Mouse (Mus musculus) spleen, postnatal 36 days (tissue): ENCODE measurements at regions not wholly inside any gene's neighbourhood (a gene's known extent, or its start where the extent isn't known, plus 50 kb on each side); places are given as distances from the start of the nearest gene placed in this dataset.

ENCODE experiments used
- DNase-seq, 2 experiments: peaks; one replicate each; pipeline ENCODE4 v3.0.0; 2022; ENCODE audit warnings: low spot score in 2 of 2, mixed read lengths in 1 of 2

DNA sequence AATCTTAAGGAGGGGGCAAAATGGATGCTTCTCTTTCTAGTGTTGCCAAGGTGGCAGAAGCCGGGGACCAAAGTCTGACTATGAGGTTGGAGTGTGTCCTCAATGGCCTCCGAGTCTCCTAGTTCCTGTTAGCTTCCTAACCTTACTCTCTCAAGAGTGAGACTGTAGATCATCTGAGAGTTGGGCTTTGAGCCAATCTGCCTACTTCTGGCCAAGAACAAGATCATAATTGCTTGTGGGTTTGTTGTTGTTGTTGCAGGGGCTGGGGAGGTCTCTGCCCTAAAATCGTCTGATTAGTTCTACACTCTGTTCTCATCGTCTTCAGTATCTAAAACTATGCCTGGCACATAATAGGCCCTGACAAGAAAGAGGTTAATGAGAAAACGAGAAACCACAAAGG, 110.8 kb upstream of the Syt6 start:
- no peak for DNase-seq

DNA sequence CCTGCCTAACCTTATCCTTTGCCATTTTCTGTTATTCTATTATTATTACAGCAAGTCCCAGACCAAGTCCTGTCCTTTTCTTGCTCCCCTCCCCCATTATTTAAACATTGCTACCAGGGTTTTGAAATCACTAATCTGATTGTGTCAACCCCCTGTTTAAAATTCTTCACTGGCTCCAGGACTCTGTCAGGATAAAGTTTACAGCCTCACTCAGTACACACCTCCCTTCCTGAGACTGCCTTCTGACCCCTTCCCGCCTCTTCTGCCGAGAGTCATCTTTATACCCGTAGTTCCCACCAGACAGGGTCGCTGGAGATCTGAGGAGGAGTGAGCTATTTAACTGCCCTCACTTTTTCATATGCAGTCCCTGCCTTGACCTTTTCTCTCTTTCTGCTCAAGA, 110.3 kb upstream of the Syt6 start:
- DNase-seq: no peak

DNA sequence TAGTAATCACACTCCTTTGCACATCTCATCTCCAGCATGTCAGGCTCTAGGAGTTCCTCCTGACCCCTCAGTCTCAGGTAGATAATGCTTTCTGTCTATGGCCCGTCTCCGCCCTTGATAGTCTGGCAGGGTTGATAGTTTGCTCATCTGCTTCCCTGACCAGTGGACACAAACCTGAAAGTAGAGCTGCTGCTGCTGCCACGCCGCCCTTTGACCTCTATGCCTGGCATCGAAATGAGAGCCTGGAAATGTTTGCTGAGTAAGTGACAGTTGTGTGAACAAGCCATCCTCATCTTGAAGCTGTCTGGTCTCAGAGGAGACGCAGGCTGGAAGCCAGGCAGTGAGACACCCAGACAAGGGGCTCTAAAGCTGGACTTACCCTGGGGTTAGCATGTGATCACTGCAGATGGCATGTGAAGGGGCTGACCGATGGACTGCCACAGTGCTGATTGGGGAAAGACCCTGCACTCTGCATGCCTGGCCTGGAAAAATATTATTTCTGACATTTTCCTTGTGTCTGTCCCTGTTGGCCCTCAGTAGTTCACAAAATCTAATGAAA, 109.8 kb upstream of the Syt6 start:
- no peak for DNase-seq

DNA sequence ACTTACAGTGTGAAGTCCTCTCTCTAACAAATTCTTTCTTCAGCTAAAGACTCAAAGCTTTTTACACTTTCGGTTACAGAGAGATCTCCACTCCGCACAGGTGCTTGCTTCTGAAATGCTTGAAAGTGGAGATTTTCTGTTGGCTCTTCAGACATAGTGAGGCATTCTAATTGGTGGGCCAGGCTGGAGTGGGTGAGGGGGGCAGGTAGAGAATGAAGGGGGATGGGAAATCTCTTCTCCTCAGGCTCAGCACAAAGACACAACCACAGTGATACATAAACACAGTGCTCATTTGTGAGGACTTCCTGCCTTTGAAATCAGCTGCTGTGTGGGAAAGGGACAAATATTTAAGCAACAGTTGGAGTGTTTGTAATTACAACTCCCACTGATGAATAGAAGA, 109.1 kb upstream of the Syt6 start:
- no peak for DNase-seq

DNA sequence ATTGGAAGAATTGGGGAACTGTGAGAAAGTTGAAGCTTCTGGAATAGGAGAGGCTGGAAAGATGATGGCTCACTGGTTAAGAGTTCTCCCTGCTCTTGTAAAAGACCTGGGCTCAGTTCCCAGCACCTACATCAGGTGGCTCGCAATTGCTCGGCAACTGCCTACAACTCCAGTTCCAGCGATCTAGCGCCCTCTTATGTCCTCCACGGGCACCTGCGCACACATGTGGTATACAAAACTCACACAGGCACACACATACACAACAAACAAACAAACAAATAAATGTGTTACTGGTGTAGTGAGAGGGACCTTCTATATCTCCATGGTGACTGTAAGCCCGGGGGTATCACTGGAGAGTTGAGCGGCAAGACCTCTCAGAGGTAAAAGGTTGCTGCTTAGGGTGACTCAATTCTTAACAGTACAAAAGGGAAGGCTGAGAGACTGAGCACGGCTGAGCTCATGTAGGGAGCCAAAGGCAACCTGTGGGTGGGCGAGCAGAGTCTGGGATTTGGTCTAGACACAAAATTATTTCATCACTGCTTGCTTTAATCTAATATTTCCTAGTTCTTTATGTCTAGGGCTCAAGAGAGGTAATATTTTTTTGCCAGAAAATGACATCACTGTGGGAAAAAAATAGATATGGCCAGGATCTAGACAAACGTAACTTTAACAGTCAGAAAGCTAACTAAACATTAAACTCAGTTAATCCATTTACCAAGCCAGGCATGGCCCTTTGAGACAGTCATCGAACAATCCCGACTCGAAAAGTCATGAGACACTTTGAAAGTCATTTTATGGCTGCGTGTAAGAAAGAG, 104.2 kb upstream of the Syt6 start:
- no peak for DNase-seq

DNA sequence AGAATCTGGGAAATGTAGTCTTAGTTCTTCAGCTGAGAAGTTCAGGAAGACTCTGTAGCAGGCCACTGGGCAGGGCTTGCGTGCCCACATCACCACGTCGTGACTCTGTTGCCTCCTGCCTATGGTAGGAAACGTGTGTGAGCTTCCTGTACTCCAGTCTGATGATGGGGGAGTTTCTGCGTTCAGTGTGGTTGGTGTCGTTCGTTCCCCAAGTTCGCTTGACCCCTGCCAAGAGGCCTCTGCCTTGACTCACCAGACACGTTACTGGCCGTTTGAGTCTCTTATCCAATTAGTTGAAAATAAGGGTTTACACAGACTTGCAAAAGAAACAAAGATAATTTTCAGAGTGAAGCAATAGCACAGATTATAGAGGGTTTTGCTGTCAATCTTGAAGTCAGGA, 102.4 kb upstream of the Syt6 start:
- no peak for DNase-seq

DNA sequence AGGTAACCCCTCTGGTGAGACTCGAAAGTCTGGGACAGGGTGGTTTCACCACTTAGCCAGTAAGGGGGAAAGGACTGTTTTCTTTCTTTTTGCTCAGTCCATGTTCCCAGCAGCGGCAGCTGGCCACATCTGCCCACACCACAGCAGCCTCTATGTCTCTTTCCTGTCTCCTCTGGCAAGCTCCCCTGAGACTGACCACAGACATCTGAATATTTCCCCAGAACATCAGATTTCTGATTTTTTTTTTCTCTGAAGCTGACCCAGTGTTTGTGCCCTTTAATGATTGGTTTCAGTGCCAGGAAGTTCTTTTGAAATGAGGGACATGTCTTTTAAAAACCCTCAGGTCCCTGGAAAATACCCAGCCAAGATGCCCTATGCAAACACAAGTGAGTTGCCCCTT, 101.7 kb upstream of the Syt6 start:
- DNase-seq: no peak

DNA sequence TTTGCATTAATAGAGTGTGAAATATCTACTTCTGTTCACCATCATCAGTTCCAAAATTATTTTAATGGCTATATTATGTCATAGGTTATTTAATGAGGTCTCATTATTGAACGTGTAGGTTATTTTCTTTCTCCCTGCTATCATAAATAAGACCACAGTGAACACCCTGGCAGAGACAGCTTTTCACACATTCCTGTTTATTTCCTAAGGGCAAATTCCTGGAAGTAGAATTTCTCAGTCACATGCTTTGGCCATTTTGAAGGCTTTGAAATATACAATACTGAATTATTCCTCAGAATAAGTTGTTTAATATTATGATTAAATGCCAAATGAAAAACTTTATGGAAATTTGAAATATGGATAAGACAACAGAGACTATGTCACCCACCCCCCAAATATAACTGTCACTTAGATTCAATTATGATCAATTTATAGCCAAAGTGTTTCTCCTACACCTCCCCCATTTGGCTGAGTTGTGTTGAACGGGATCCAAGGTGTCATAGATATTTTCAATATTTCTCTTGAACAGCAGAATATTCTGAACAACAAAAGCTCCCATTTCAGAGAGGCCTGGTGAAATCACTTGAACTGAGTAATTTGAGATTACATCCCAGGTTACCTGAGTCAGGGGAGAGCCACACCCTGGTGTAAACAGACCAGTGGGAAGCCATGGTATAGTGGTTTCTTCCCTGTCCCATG, 95.0 kb upstream of the Syt6 start:
- no peak for DNase-seq

DNA sequence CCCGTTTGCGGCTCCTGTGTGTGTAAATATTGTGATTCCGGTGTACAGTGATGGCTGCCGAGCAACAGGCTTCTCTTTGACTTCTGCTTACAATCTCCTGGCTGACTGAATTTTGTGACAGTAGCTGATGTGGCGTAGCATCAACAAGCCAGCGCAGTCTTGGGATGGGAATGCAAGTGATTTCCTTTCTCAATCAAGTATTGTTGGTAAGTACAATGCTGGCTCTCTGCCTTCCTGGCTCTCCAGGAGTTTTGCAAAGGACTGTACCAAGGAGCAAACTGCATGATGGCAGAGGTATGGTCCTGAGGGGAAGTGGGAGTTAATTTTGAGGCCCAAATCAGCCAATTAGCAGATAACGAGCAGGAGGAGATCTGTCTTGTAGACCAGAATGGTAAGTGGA, 94.4 kb upstream of the Syt6 start:
- no peak for DNase-seq

DNA sequence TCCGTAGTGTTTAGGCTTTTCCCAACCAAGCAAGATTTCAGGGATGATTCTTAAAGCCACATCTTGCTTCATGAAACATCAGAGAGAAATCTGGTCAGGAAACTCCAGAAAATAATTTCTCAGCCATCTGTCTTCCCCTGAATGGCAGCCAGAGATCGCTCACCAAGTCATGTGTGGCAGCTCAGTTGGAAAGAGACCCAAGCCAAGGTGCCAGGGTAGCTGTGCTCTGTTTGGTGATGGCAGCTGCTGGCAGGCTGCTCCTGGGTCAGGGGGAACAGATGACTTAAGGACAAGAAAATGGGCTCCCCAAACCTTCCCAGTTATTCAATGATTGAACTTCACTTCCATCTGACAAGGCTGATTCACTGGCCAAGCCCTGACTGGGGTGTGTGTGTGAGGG, 91.7 kb upstream of the Syt6 start:
- no peak for DNase-seq

DNA sequence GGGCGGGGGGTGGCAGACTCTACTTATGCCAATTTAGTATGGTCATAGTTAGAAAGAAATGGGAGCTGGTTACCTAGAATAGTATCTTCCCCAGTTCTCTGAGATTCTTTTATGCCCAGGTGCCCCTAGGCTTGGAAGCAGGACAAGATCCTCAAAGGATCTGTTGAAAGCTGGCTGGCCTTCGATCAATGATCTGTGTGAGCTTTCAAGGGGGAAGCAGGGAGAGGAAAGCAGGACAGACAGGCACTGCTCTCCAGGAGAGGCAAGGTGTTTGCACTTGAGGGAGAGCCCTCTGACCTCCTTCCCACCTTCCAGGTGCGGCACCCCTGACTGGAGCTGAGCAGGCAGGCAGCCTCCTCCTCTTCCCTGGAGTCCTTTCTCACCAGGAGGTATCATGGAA, 91.3 kb upstream of the Syt6 start:
- no peak for DNase-seq

DNA sequence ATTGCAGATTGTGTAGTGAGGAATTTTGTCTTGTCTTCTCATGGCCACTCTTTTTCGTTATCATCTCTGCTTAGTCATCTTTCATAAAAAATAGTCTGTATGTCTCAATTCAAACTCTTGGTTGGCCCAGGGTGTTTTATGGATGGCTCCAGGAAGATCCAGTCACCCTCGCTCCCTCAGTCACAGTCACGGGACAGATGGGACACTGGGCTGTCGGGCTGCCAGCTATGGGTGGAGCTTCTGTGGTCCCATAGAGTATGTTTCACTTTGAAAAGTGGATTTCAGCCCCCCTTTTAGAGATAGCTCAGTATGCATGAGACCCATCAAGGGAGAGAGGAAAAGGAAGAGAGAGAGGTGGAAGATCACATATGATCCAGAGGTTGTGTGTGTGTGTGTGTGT, 85.2 kb upstream of the Syt6 start:
- DNase-seq: no peak

DNA sequence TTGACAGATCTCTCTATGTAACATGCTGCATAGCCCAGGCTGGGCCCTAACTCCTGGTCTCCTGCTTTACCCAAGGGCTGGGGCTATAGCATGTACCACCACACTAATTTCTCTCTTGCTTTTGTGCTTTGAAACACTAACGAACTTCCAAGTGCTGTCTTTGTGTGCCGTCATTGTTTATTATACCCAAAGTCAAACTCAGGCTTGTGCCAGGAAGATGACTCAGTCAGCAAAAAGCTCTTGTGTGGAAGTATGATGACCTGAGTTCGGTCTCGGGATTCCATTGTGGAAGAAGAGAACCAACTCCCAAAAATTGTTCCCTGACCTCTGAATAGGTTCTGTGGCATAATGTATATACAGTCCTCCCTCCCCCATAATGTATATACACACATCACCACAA, 84.1 kb upstream of the Syt6 start:
- no peak for DNase-seq

DNA sequence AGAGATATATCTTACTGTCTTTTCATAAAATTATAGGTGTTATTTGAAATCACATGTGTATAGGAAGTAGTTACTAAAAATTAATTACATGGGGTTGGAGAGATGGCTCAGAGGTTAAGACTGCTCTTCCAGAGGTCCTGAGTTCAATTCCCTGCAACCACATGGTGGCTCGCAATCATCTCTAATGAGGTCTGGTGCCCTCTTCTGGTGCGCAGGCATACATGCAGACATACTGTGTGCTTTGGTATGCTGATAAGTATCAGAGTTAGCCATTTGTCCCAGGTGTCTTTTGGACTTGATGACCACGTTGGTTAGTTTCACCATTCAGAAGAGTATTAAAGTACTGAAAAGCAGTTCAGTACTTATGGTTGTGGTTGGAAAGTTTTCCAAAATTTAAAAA, 82.8 kb upstream of the Syt6 start:
- DNase-seq: no peak

DNA sequence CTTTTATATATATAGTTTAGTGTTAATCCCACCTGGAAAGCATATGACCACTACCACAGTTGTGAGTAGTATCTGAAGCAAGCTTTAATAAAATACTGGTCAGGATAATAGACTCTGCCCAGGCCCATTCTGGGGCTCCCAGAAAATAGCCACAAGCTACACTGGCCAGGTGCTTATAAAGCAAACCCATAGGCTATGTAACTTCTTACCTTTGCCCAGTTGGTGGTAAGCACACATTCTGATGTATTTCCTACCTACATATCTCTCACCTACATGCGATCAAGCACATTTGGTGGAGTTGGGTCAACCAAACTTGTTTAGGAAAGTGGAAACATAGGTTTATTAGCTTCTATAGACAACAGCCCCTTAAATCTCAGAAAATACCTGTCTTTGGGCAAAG, 81.4 kb upstream of the Syt6 start:
- DNase-seq: no peak

DNA sequence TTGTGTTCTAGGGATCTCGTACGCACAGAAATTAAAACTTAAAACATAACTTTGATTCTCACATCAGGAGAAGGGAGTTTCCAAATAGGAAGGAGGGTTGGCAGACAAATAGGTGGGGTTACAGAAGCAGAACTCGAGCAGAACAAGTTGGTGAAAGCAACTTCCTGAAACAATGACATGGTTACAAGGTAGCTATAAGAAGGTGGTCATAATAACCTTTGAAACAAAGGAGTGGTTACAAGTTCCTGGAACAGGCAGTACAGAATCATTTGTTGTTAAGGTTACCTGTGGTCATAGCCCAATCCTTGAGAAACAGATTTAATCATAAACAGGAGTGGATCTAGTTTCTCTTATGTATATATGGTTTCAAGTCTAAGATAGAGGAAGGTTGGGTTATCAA, 81.0 kb upstream of the Syt6 start:
- peak in 1 of 2 experiments; percentile 5 for DNase-seq

DNA sequence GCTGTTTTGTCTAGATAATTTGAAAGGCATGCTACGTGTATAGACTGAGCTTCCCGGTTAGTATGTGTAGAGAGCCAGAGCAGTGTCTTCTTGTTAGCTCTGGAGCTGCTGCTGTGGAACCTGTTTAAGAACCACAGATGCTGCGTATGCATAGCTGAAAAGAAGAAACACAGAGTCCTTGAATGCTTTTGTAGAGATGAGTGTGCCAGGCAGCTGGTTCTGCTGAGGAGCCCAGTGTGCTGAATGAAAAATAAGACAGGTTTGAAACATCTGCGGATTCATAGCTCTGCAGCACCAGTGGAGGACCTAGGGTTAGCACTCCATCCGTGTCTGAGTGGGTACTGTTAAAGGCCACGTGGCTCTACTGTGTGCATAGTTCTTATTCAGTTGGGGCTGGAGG, 78.9 kb upstream of the Syt6 start:
- DNase-seq: no peak

DNA sequence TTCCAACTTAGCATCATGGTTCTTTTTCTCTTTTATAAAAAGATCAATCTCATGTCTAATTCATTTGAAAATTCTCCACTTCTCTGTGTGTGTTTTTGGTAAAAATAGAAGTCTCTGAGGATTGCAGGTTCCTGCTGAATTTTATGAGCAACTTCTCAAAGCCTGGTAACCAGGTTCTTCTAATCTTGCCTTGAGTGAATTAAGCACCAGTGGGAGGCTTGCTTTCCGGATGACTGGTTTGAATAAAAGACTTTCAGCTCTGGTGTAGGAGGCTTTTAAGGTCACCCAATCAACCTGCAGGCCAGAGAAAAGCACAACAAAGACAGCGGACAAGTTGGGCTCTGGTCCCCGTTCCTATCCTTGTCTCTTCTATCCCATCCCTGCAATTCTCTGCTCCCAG, 78.3 kb upstream of the Syt6 start:
- no peak for DNase-seq

DNA sequence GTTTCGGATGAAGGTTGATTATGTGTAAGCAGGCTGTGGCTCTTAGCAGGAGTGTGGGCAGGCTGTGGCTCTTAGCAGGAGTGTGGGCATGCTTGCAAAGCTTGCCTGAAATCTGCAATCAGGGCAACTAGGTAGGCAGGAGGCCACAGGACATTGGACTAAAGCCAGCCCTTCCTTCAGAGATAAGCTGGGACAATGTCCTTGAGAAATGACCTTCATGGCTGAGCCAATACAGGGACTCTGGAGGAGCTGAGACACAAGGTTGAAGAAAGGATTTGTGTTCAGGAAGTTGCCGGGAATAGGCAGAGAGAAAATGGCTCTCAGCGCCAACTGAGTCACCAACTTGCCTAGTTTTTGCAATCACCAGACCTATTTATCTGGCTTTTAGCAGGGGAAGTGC, 77.3 kb upstream of the Syt6 start:
- DNase-seq: no peak

DNA sequence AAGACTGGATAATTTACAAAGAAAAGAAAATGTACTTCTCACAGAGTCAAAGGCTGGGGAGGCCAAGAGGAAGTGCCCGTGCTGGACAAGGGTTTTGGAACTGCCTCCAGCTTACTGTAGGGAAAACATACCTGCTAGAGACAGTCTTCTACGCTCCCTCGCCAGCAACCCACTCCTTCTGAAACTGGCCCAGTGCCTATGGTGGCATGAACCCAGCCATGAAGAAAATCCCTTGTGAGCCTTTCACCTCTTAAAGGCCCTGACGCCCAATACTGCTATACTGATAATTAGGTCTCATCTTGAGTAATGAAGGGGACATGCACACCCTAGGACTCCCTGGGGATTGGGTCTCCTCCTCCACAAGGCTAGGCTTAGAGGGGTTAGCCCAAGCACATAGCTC, 76.6 kb upstream of the Syt6 start:
- DNase-seq: no peak

DNA sequence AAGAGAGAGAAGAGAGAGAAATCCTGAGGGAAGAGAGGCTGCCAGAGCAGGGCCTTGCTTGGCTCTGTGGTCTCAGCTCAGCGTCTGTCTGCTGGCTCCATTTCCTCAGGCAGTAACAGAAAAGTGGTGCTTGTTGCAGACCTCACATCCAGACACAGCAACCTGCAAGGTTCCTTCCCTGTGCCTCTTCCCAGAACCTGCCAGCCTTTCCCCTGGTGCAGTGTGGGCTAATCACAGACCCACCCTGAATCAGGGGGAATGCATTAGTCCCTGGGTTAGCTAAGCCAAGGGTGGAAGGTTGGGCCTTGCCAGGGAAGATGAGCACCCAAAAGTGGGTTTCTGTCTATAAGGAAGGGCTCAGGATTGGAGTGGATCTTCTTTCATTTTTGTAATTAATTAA, 75.2 kb upstream of the Syt6 start:
- no peak for DNase-seq

DNA sequence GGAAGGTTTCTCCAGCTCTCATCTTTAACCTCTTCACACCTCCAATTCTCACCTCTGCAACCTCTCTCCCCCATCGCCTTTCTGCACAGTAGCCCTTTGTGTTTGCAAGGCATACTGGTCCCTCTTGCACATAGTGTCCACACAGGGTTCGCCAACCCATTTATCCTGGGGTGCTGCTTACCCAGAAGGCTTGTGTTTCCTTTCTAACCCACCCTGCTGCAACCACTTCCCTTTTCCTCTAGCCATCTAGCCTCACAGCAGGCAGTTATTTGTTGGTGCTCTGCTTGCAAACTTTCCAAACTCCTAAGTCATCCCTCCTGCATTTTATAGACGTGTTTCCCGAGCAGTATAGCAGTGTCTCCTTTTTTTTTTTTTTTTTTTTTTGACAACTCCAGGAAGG, 74.7 kb upstream of the Syt6 start:
- DNase-seq: peak in 1 of 2 experiments; percentile 7

DNA sequence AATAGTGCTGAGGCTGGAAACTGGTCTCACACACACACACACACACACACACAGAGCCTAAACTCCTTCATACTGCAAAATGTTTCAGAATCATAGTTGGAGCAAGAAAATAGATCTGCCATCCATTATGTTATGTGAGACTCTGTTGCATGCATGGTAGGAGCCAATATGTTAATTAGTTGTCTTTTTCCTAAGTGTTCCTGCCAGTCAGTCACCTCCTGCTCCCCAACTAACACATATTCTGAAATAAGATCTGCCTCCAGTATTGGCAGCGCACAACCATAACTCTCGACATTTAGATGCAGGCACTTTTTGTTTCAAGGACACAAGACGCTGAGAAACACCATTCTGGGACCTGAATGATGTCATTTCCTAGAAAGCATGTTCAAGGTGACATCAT, 70.9 kb upstream of the Syt6 start:
- no peak for DNase-seq
